Mouse (Mus musculus): ENCODE measurements around the gene Spef2. TPM values are rescaled to one million over a fixed set of nuclear protein-coding genes. Genes with fewer than 3 reads are reported as not detected.

Gene Spef2
- polyA plus RNA-seq, 1 experiment from 2014 or later, result not detected

GRCm38 (mm10) chr15:9747410-9748104, 1.1 kb downstream of the Spef2 start:
- H3K9me3 ChIP-seq (ENCODE audit: control insufficient read depth, low read length), result no peaks in the 10 kb centered on the region
- 62% methylated on average over 5 of the region's 5 CpGs for WGBS
- no peak for DNase-seq (ENCODE audit: low spot score)
- no peak overlapping the region for H3K4me2 ChIP-seq
- no peak overlapping the region for H3K9ac ChIP-seq (ENCODE audit: low read depth, low read length)
- no peak overlapping the region for H3K27ac ChIP-seq (ENCODE audit: low read depth, low read length)
- ATAC-seq (replicated peaks; ENCODE audit: low FRiP score), result no peak
- H3K36me3 ChIP-seq (ENCODE audit: control insufficient read depth, insufficient read depth, low read length), result no peaks in the 10 kb centered on the region
- no peak overlapping the region for H3K4me3 ChIP-seq (ENCODE audit: low read depth, low read length)
- no peaks in the 10 kb centered on the region for H3K27me3 ChIP-seq (replicated peaks; ENCODE audit: control insufficient read depth, insufficient read depth, low read length)
- H3K4me1 ChIP-seq (replicated peaks; ENCODE audit: control insufficient read depth, insufficient read depth, low read length), result peaks cover 4% of the 10 kb centered on the region; the same call in 1 of the 2 replicates

GRCm38 (mm10) chr15:9742172-9742571, 6.5 kb downstream of the Spef2 start:
- no peak overlapping the region for H3K27ac ChIP-seq (ENCODE audit: low read depth, low read length)
- no peak overlapping the region for H3K4me3 ChIP-seq (ENCODE audit: low read depth, low read length)
- DNase-seq (ENCODE audit: low spot score), result no peak
- H3K4me2 ChIP-seq, result no peak overlapping the region
- ATAC-seq (replicated peaks; ENCODE audit: low FRiP score), result no peak
- no peaks in the 10 kb centered on the region for H3K36me3 ChIP-seq (ENCODE audit: control insufficient read depth, insufficient read depth, low read length)
- no peaks in the 10 kb centered on the region for H3K4me1 ChIP-seq (replicated peaks; ENCODE audit: control insufficient read depth, insufficient read depth, low read length)
- H3K27me3 ChIP-seq (replicated peaks; ENCODE audit: control insufficient read depth, insufficient read depth, low read length), result no peaks in the 10 kb centered on the region
- WGBS, result 83% methylated on average over 3 of the region's 3 CpGs
- H3K9ac ChIP-seq (ENCODE audit: low read depth, low read length), result no peak overlapping the region
- H3K9me3 ChIP-seq (ENCODE audit: control insufficient read depth, low read length), result no peaks in the 10 kb centered on the region

- H3K4me3 ChIP-seq (ENCODE audit: low read depth, low read length), result no peak overlapping the region
- H3K9me3 ChIP-seq (ENCODE audit: control insufficient read depth, low read length), result no peaks in the 10 kb centered on the region
- 0 out of 2 replicates have a peak, but pooled peaks have one; percentile 47 for ATAC-seq (replicated peaks; ENCODE audit: low FRiP score)
- peaks cover 3% of the 10 kb centered on the region; the same call in 1 of the 2 replicates for H3K4me1 ChIP-seq (replicated peaks; ENCODE audit: control insufficient read depth, insufficient read depth, low read length)
- WGBS, result 34% methylated on average over 7 of the region's 7 CpGs
- no peak overlapping the region for H3K27ac ChIP-seq (ENCODE audit: low read depth, low read length)
- no peaks in the 10 kb centered on the region for H3K27me3 ChIP-seq (replicated peaks; ENCODE audit: control insufficient read depth, insufficient read depth, low read length)
- no peak overlapping the region for H3K9ac ChIP-seq (ENCODE audit: low read depth, low read length)
- no peak overlapping the region for H3K4me2 ChIP-seq
- DNase-seq (ENCODE audit: low spot score), result no peak
- H3K36me3 ChIP-seq (ENCODE audit: control insufficient read depth, insufficient read depth, low read length), result no peaks in the 10 kb centered on the region
Observed at GRCm38 (mm10) chr15:9714574-9715458, 33.9 kb downstream of the Spef2 start.

DNA sequence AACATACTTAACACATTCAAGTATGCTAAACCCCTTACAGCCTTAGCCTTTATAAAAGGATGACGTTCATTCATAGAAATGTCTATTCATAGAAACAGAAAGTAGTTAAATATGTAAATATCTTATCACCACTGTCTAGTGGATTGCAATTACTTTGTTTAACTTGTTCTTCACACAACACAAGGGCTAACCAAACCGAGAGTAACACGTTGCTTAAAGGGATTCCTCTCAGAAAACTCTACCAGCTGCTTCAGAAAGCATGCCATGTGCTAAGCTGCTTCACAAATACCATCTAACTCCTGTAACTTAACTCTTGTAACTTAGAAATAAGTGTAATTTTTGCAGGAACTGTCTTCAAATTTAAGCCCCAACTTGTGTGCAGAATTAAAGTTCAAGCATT, 35.0 kb downstream of the Spef2 start:
- Histone ChIP-seq H3K9ac (ENCODE audit: low read depth, low read length) (no peak overlapping the region), H3K9me3 (ENCODE audit: control insufficient read depth, low read length) (no peaks in the 10 kb centered on the region), H3K4me2 (no peak overlapping the region), H3K27ac (ENCODE audit: low read depth, low read length) (no peak overlapping the region), H3K4me1 (replicated peaks; ENCODE audit: control insufficient read depth, insufficient read depth, low read length) (peaks cover 3% of the 10 kb centered on the region; the same call in 1 of the 2 replicates), H3K4me3 (ENCODE audit: low read depth, low read length) (no peak overlapping the region), H3K36me3 (ENCODE audit: control insufficient read depth, insufficient read depth, low read length) (no peaks in the 10 kb centered on the region), H3K27me3 (replicated peaks; ENCODE audit: control insufficient read depth, insufficient read depth, low read length) (no peaks in the 10 kb centered on the region)
- DNase-seq (ENCODE audit: low spot score), result no peak
- ATAC-seq (replicated peaks; ENCODE audit: low FRiP score), result no peak
- 74% methylated on average over 3 of the region's 3 CpGs for WGBS

- DNase-seq (ENCODE audit: low spot score), result no peak
- ATAC-seq (replicated peaks; ENCODE audit: low FRiP score), result no peak
- no peaks in the 10 kb centered on the region for H3K36me3 ChIP-seq (ENCODE audit: control insufficient read depth, insufficient read depth, low read length)
- no peaks in the 10 kb centered on the region for H3K27me3 ChIP-seq (replicated peaks; ENCODE audit: control insufficient read depth, insufficient read depth, low read length)
- peaks cover 3% of the 10 kb centered on the region; the same call in 1 of the 2 replicates for H3K4me1 ChIP-seq (replicated peaks; ENCODE audit: control insufficient read depth, insufficient read depth, low read length)
- no peaks in the 10 kb centered on the region for H3K9me3 ChIP-seq (ENCODE audit: control insufficient read depth, low read length)
- no peak overlapping the region for H3K4me2 ChIP-seq
- H3K4me3 ChIP-seq (ENCODE audit: low read depth, low read length), result no peak overlapping the region
- WGBS, result 71% methylated on average over 2 of the region's 2 CpGs
- no peak overlapping the region for H3K27ac ChIP-seq (ENCODE audit: low read depth, low read length)
- no peak overlapping the region for H3K9ac ChIP-seq (ENCODE audit: low read depth, low read length)
Observed at GRCm38 (mm10) chr15:9710330-9710729, 38.3 kb downstream of the Spef2 start.

- Histone ChIP-seq H3K9ac (ENCODE audit: low read depth, low read length) (no peak overlapping the region), H3K36me3 (ENCODE audit: control insufficient read depth, insufficient read depth, low read length) (no peaks in the 10 kb centered on the region), H3K4me2 (no peak overlapping the region), H3K9me3 (ENCODE audit: control insufficient read depth, low read length) (no peaks in the 10 kb centered on the region), H3K27ac (ENCODE audit: low read depth, low read length) (no peak overlapping the region), H3K4me3 (ENCODE audit: low read depth, low read length) (no peak overlapping the region), H3K27me3 (replicated peaks; ENCODE audit: control insufficient read depth, insufficient read depth, low read length) (no peaks in the 10 kb centered on the region), H3K4me1 (replicated peaks; ENCODE audit: control insufficient read depth, insufficient read depth, low read length) (no peaks in the 10 kb centered on the region)
- ATAC-seq (replicated peaks; ENCODE audit: low FRiP score) (no peak), DNase-seq (ENCODE audit: low spot score) (no peak)
- 54% methylated on average over 2 of the region's 2 CpGs for WGBS
Observed at GRCm38 (mm10) chr15:9705830-9706450, 42.7 kb downstream of the Spef2 start.

DNA sequence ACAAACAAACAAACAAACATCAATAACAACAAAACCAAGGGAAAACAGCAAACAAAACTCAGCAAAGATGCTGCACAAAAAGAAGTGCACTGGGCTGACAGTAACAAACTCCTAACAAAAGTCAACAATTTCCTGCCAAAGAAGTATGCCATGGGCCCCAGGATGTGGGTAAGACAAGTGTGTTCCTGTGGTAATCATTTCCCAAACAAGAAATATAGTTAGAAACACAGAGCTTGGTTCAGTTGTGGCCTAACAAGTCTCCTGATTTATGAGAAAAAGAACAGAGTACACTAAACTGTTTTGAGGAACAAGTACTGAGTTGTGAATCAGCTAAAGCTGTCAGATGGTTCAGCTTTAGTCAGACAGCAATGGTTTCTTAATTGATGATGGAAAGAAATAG, 46.8 kb downstream of the Spef2 start:
- H3K4me1 ChIP-seq (replicated peaks; ENCODE audit: control insufficient read depth, insufficient read depth, low read length), result no peaks in the 10 kb centered on the region
- DNase-seq (ENCODE audit: low spot score), result no peak
- no peaks in the 10 kb centered on the region for H3K27me3 ChIP-seq (replicated peaks; ENCODE audit: control insufficient read depth, insufficient read depth, low read length)
- no peak overlapping the region for H3K4me2 ChIP-seq
- no peak for ATAC-seq (replicated peaks; ENCODE audit: low FRiP score)
- no peak overlapping the region for H3K4me3 ChIP-seq (ENCODE audit: low read depth, low read length)
- no peaks in the 10 kb centered on the region for H3K36me3 ChIP-seq (ENCODE audit: control insufficient read depth, insufficient read depth, low read length)
- no peak overlapping the region for H3K27ac ChIP-seq (ENCODE audit: low read depth, low read length)
- no peak overlapping the region for H3K9ac ChIP-seq (ENCODE audit: low read depth, low read length)
- no peaks in the 10 kb centered on the region for H3K9me3 ChIP-seq (ENCODE audit: control insufficient read depth, low read length)

DNA sequence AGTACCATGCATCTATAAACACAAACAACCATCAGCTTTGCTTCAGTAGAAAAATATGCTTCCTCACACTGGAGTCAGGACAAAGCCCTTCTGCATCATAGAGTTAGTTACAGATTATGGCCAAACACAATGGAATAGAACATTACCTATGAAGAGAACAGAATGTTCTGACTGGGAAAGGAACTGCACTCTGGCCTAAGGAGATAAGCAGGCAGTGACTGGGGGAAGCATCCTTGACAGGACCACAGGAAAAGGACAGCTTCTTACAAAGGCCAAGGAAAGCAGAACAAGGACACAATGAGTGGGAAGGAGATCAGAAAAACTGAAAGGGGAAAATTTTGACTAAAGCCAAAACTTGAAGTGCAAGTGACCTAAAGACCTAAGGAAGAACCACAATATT, 56.9 kb downstream of the Spef2 start:
- H3K27me3 ChIP-seq (replicated peaks; ENCODE audit: control insufficient read depth, insufficient read depth, low read length), result no peaks in the 10 kb centered on the region
- no peak for ATAC-seq (replicated peaks; ENCODE audit: low FRiP score)

More for the DNA sequence above, 56.9 kb downstream of the Spef2 start:
- H3K4me2 ChIP-seq, result no peak overlapping the region
- H3K36me3 ChIP-seq (ENCODE audit: control insufficient read depth, insufficient read depth, low read length), result no peaks in the 10 kb centered on the region
- H3K4me1 ChIP-seq (replicated peaks; ENCODE audit: control insufficient read depth, insufficient read depth, low read length), result no peaks in the 10 kb centered on the region
- H3K4me3 ChIP-seq (ENCODE audit: low read depth, low read length), result no peak overlapping the region
- H3K9me3 ChIP-seq (ENCODE audit: control insufficient read depth, low read length), result no peaks in the 10 kb centered on the region
- H3K9ac ChIP-seq (ENCODE audit: low read depth, low read length), result no peak overlapping the region
- DNase-seq (ENCODE audit: low spot score), result no peak
- no peak overlapping the region for H3K27ac ChIP-seq (ENCODE audit: low read depth, low read length)

All from liver, embryonic 11.5 days (tissue).